Mouse (Mus musculus) urinary bladder, postnatal 4 days (tissue): ENCODE measurements around the gene Tmem63c.

Source experiments
- DNase-seq, 2 experiments: peaks; one replicate each; pipeline ENCODE4 v3.0.0; 2021 to 2022; ENCODE audit warnings: low spot score in 2 of 2

The Tmem63c gene

DNA sequence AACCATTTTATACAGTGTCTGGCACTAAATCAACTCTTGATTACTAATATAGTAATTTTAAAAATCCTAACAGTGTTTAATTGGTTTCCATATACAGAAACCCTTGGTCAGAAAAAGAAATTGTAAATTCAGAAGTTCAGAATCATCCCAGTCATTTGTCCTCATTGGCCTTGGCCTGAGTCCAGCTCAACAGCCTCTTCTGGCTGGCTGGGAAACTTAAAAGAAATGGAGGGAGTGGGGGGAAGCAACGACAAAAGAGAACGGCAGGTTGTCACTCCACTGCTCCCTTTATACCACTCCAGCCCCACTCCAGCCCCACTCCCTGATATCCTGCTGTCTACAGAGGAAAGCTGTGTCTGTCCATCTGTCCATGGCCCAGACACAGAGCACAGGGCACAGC, 110.0 kb downstream of the Tmem63c start:
- no peak for DNase-seq

DNA sequence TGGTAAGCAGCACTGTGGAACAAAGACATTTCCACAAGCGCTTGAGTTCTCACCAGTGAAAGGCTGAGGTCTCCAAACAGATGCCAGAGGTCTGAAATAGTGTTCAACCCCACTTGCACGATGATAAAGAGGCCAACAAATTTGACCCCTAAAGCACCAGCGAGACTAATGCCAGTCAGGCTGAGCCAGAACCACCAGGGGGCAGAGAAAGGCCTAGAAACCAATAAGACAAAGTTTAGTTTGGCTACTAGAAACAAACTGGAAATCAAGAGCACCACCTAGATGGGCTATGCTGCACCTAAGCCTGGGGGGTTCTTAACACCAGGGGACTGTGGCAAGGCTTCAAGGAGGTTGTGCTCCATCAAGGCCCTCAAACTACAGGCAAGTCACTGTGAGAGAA, 110.5 kb downstream of the Tmem63c start:
- no peak for DNase-seq

DNA sequence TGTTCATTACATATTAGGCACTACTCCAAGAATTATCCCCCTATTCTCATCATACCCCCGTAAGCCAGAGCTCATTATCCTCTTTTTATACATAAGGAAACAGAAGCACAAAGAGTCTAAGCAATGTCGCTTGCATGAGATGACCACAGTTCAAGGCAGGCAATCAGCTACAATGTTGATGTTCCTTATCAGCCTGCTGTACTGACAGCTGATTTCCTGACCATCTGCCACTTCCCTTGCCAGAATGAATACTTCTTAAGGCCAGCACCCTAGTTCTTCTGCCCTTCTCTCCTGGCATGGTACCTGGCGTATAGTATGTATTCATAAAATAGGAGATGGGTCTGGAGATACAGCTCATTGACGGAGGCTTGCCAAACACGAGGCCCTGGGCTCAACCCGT, 111.1 kb downstream of the Tmem63c start:
- DNase-seq: no peak

DNA sequence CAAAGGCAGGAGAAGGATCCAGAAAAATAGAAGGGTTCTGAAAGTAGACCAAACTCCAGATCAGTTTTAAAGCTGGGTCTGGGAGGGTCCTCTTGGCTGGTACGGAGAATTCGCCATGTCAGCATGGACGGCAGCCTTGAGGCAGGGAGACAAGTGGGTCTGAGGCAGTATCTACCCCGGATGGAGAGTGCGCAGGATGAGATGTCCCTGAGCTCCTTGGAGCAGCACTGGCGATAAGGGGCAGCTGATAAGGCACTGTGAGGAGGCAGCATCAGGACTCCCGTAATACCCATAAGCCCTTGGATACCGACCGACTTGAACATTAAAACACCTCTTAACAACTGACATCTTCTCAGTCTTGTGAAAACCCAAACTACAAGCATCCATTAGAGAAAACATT, 111.6 kb downstream of the Tmem63c start:
- DNase-seq: no peak

DNA sequence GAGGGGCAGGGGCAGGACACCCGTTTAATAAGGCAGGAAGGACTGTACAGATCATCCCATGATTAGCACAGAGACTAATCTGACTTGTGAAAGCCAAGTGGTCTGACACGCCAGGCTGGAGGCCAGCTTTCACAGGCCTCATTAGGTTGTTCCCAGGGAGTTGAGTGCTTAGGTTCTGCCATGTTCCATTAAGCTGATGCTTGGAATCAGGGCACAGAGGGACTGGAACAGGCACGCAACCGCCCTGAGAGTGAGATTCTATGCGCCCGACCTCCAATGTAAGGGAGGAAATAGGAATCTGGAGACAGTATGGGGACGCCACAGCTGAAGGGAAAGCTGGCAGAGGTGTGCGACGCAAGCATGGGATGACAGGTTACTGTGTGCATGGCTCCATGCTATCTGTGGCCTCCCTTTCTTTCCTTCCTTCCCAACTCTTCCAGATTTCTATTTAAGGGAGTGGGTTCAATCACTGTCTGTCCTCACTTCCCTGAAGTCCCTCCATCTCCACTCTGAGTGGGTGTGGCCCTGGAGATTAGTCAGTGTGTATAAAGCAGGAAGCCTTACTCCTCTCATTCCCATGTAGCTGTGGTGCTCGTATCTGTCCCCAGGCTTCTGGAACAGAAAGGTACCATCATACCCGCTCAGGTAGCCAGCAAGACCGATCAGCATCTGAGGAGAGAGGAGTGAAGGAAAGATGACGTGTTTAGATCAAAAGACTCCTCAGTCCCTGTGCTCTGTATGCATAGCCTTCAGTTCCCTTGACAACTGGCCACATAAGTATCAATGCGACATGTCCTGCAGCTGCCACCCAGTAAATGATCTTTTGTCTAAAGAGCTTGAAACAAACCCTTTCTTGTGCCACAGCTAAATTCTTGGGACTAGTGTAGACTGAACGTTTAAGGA, 116.5 kb downstream of the Tmem63c start:
- no peak for DNase-seq

DNA sequence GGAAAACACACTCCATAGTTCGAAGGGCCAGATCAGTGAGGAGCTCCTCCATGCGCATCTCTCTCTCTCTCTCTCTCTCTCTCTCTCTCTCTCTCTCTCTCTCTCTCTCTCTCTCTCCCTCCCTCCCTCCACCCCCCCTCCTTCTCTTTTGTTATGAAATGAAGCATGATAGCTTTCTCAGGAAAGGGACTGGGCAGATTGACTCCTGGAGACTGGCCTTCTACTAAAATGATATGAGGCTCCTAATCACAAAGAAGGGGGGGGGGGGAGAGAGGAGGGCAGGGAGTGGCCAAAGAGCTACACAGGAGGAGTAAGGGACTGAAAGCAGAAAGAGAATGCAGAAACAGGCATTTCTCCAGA, 117.2 kb downstream of the Tmem63c start:
- no peak for DNase-seq

DNA sequence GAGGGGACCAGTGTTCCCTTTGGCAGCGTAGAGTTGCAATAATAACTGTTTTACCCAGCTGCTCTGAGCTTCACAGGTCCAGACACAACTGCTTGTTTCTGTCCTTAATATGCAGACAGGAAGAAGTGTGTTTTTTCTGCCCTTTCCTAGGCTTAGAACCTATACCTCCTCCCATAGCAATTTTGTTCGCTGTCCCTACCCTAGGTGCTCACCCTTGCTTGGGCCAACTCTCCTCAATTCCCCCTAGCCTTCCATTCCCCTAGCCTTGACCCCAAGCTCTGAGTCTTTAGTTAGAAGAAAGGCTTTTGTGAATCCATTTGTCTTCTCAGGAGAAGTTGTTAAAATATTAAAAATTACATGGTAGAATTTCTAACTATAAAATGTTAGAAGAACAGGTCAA, 117.6 kb downstream of the Tmem63c start:
- DNase-seq: no peak
